Mouse (Mus musculus): ENCODE measurements around the gene Pafah1b2. TPM values are rescaled to one million over a fixed set of nuclear protein-coding genes. Genes with fewer than 3 reads are reported as not detected.

Gene Pafah1b2
- polyA plus RNA-seq, 1 experiment from 2014 or later, result 138 TPM

DNA sequence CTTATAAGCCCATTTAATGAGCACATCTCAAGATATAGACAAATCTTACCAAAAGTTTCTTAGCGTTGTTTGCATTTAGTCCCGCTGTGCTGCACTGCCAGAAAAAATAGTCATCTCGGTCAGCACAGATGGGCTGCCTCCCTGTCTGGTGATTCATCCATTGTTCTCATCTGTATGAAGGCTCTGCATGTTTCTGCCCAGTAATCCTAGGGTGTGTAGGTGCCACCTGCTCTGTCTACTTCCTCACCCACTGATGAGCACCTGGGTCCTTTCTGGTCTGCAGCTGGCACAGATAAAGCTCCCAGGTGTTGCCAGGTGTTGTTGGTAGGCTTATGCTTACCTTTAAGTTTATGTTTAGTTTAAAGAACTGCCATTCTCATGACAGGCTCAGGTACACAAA lies 29.9 kb upstream of the Pafah1b2 start:
- TF ChIP-seq CTCF (IDR thresholded peaks at IDR 0.05), result no peak
- DNase-seq (ENCODE audit: low read depth, low spot score), result no peak
- ATAC-seq, result peak; percentile 60
- ChIA-PET POLR2A (no interaction called here), CTCF (interaction anchor here (1.3 kb wide), 1 partner anchor 9 kb away, joined by 4 read pairs; no protein-coding TSS in a partner anchor)
- in situ Hi-C loops (cut with MboI; ENCODE audit: low pct_unique_long_range_greater_than_20kb), result no loop called here
- no peaks in the 10 kb centered on the region for H3K27me3 ChIP-seq

DNA sequence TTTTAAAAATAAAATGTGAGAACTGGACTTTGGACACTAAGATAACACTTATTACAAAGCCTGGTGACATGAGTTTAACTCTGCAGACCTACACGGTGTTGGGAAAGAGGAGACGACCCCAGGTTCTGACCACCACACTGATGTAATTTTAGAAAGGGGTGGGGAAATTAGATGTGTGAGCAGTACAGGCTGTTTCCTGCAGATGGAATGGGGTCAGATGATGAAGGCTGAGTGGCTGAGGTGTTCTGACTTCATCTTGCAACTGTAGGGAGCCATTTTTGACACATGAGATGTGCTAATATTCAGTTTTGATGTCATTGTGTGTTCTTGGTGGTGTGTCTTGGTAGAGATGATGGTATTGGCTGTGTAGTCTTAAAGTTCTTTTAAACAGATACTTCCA lies 28.7 kb upstream of the Pafah1b2 start:
- in situ Hi-C loops (cut with MboI; ENCODE audit: low pct_unique_long_range_greater_than_20kb), result no loop called here
- no peak for TF ChIP-seq CTCF (IDR thresholded peaks at IDR 0.05)
- CTCF ChIA-PET, result interaction anchor here (1.1 kb wide), 1 partner anchor 79 kb away, joined by 3 read pairs; no protein-coding TSS in a partner anchor
- DNase-seq (ENCODE audit: low read depth, low spot score) (no peak), ATAC-seq (no peak)
- H3K27me3 ChIP-seq, result no peaks in the 10 kb centered on the region
- POLR2A ChIA-PET, result interaction anchor here (0.7 kb wide), 1 partner anchor 25 kb away, joined by 4 read pairs; no protein-coding TSS in a partner anchor

DNA sequence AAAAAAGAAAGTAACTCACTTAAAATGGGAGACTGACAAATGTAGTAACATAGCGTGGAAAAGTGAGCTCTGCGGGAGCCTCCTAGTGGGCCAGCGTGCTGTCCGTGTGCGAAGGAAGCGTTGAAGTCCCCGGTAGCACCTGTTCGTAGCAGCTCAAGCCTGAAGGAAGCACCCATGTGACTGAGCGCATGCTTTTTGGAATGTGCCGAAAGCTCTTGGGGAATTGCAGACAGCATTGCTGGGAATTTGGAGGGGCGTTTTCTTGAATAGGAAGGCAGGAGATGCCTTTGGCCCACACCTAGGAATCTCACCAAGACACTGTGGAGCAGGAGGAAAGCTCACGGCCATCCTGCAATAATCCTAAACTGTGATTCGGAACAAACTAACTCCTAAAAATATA lies 26.3 kb upstream of the Pafah1b2 start:
- no peaks in the 10 kb centered on the region for H3K27me3 ChIP-seq
- in situ Hi-C loops (cut with MboI; ENCODE audit: low pct_unique_long_range_greater_than_20kb), result no loop called here
- DNase-seq (ENCODE audit: low read depth, low spot score) (no peak), ATAC-seq (no peak)
- ChIA-PET CTCF (no interaction called here), POLR2A (interaction anchor here (0.6 to 0.8 kb wide), 2 partner anchors 23 to 46 kb away, joined by 3 to 9 read pairs; no protein-coding TSS in a partner anchor)
- no peak for TF ChIP-seq CTCF (IDR thresholded peaks at IDR 0.05)

DNA sequence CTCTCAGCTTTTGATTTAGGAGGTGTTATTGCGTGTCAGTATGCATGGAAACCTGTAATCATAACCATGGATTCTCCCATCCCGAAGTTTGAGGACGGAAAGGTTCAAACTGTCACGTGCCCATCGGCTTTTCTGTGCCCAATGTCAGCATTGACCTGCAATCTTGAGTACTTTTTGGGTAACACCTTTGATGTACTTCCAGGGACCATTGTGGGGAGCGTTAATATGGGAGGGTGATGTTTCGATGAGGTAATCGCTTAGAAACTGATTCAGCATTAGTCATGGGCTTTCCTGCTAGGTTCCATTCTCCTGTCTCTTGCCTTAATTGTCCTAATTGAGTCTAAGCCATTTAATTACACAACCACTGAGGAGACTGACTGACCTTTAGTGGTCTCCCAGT lies 24.4 kb upstream of the Pafah1b2 start:
- POLR2A ChIA-PET, result no interaction called here
- ATAC-seq (no peak), DNase-seq (ENCODE audit: low read depth, low spot score) (no peak)
- no peaks in the 10 kb centered on the region for H3K27me3 ChIP-seq
- CTCF ChIA-PET, result no interaction called here
- no peak for TF ChIP-seq CTCF (IDR thresholded peaks at IDR 0.05)
- in situ Hi-C loops (cut with MboI; ENCODE audit: low pct_unique_long_range_greater_than_20kb), result no loop called here

DNA sequence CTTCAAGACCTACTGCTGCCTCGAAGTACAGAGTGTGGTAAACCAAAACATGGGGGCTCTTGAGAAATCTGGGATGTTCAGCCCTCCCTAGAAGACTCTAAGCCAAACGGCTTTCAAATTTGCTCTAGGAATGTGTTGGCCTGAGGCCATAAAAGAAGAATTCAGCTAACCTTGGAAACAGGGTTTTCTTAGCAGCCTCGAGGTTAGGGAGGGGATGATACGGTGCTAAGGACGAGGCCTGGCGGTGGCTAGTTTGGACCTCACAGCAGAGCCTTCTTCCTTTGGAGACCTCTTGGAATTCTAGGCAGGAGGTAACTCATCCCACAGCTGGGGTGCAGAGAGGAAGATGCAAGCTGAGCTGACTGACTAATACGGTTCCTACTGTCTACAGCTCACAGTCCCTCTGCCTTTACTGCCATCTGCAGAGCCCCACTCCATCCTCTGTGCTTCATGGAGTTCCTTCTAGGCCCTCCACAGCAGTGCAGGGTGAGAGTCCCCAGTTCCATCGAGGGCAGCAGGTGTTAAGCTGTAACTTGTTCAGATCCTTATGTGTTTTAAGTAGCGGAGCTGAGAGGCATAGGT lies 22.9 kb upstream of the Pafah1b2 start:
- ATAC-seq, result peak; percentile 79
- peak; percentile 37 for DNase-seq (ENCODE audit: low read depth, low spot score)
- no peaks in the 10 kb centered on the region for H3K27me3 ChIP-seq
- ChIA-PET POLR2A (no interaction called here), CTCF (interaction anchor here (0.8 to 1.0 kb wide), 3 partner anchors 16 to 26 kb away, joined by 3 read pairs; no protein-coding TSS in a partner anchor)
- no peak for TF ChIP-seq CTCF (IDR thresholded peaks at IDR 0.05)
- in situ Hi-C loops (cut with MboI; ENCODE audit: low pct_unique_long_range_greater_than_20kb), result no loop called here

DNA sequence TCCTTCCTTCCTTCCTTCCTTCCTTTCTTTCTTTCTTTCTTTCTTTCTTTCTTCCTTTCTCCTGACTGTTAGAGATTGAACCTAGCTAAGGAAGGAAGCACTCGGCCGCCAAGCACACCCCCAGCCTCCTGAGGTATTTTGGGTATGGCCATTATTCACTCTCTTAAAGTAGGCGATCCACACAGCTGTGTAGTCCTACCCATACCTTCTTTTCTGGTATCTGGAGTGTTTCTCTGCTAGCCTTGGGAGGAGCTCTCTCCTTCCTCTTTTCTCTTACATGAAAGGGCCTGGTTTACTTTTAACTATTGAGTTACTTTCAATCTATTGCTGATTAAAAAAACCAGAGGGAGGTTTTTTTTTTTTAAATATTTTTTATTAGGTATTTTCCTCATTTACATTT lies 21.4 kb upstream of the Pafah1b2 start:
- no peaks in the 10 kb centered on the region for H3K27me3 ChIP-seq
- POLR2A ChIA-PET, result interaction anchor here (0.7 kb wide), 1 partner anchor 49 kb away, joined by 4 read pairs; no protein-coding TSS in a partner anchor
- no peak for TF ChIP-seq CTCF (IDR thresholded peaks at IDR 0.05)
- CTCF ChIA-PET, result interaction anchor here (1.4 kb wide), 1 partner anchor 8 kb away, joined by 4 read pairs; no protein-coding TSS in a partner anchor
- DNase-seq (ENCODE audit: low read depth, low spot score) (no peak), ATAC-seq (no peak)
- in situ Hi-C loops (cut with MboI; ENCODE audit: low pct_unique_long_range_greater_than_20kb), result no loop called here

DNA sequence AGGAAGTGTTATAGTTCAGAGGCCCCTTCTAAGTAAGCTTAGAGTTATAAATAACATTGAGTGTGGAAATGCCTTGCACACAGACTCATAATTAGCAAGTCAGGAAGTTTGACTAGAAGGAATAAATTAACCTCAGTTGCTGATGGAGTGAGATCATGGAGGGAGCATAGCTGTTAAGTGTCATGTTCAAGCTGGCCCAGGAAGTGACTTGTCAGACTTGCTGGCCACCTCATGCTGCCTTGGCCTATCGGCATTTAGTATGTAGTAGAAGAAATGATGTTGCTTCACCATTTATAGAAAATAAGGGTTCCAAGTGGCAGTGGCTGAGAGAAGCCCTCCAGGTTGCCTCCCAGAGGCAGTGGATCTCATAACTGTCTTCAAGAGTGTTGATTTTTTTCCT lies 20.6 kb upstream of the Pafah1b2 start:
- ATAC-seq (no peak), DNase-seq (ENCODE audit: low read depth, low spot score) (no peak)
- TF ChIP-seq CTCF (IDR thresholded peaks at IDR 0.05), result no peak
- POLR2A ChIA-PET, result interaction anchor here (0.7 to 0.9 kb wide), 2 partner anchors 19 to 20 kb away, joined by 3 read pairs; partner anchors contain the start of genes Pafah1b2 and Sik3
- no peaks in the 10 kb centered on the region for H3K27me3 ChIP-seq
- CTCF ChIA-PET, result interaction anchor here (1.1 to 1.4 kb wide), 4 partner anchors 9 to 152 kb away, joined by 4 to 6 read pairs (median 4); no protein-coding TSS in a partner anchor
- in situ Hi-C loops (cut with MboI; ENCODE audit: low pct_unique_long_range_greater_than_20kb), result no loop called here

DNA sequence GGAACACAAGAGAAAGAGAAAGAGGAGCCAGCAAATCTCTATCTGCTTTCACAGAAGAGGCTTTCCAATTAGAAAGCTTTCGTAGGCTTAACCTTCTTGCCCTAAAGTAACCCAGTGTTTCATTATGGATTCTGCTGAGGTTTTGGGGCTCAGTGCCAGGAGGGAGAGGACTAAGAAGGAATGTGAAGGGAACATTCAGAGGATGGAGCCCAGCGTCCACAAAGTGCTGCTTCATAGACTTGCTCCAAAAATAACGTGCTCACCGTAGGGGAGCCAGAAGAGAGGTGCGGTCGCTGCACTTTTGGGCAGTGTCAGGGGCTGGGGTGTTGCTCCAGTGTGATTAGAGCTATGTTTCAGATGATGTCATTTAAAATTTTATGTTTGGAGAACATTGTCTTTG lies 19.7 kb upstream of the Pafah1b2 start:
- ATAC-seq (peak; percentile 27), DNase-seq (ENCODE audit: low read depth, low spot score) (no peak)
- TF ChIP-seq CTCF (IDR thresholded peaks at IDR 0.05), result no peak
- no peaks in the 10 kb centered on the region for H3K27me3 ChIP-seq
- in situ Hi-C loops (cut with MboI; ENCODE audit: low pct_unique_long_range_greater_than_20kb), result no loop called here
- POLR2A ChIA-PET, result interaction anchor here (0.9 to 1.1 kb wide), 2 partner anchors 16 to 18 kb away, joined by 3 read pairs; no protein-coding TSS in a partner anchor
- CTCF ChIA-PET, result interaction anchor here (1.1 to 1.4 kb wide), 3 partner anchors 14 to 153 kb away, joined by 4 to 6 read pairs (median 4); no protein-coding TSS in a partner anchor

DNA sequence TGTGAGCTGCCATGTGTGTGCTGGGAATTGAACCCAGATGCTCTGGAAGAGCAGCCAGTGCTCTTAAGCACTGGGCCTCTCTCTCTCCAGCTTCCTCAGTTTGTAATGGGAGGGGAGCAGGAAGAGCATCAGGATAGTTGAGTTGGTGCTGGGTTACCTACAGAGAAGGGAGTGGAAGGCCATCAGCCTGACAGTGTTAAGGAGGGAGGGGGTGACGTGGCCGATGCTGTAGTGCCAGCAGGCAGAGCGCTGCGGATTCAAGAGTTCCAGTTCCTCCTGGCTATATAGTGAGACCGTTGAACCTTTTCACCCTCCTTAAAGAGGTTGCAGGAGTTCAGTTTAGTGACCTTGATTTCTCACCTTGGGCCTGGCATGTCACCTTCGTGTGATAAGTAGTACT lies 18.5 kb upstream of the Pafah1b2 start:
- ChIA-PET CTCF (no interaction called here), POLR2A (no interaction called here)
- no peaks in the 10 kb centered on the region for H3K27me3 ChIP-seq
- no peak for ATAC-seq
- in situ Hi-C loops (cut with MboI; ENCODE audit: low pct_unique_long_range_greater_than_20kb), result no loop called here
- TF ChIP-seq CTCF (IDR thresholded peaks at IDR 0.05), result no peak
- no peak for DNase-seq (ENCODE audit: low read depth, low spot score)

DNA sequence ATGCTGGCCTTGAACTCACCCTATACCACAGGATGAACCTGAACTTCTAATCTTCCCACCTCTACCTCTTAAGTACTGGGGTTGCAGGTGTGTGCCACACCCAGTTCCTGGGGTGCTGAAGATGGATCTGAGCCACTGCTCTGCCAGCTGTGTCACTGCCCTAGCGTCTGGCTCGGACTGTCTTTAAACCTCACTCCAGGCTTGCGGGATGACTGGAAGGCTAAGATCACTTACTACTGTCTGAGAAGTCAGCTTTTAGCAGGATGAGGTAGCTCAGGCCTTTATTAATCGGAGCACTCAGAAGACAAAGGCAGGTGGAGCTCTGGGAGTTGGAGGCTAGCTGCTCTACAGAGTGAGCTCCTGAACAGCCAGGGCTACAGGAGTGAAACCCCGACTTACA lies 17.7 kb upstream of the Pafah1b2 start:
- H3K27me3 ChIP-seq, result no peaks in the 10 kb centered on the region
- ChIA-PET CTCF (interaction anchor here (0.6 kb wide), 1 partner anchor 109 kb away, joined by 3 read pairs; no protein-coding TSS in a partner anchor), POLR2A (no interaction called here)
- TF ChIP-seq CTCF (IDR thresholded peaks at IDR 0.05), result no peak
- DNase-seq (ENCODE audit: low read depth, low spot score) (no peak), ATAC-seq (no peak)
- in situ Hi-C loops (cut with MboI; ENCODE audit: low pct_unique_long_range_greater_than_20kb), result no loop called here

DNA sequence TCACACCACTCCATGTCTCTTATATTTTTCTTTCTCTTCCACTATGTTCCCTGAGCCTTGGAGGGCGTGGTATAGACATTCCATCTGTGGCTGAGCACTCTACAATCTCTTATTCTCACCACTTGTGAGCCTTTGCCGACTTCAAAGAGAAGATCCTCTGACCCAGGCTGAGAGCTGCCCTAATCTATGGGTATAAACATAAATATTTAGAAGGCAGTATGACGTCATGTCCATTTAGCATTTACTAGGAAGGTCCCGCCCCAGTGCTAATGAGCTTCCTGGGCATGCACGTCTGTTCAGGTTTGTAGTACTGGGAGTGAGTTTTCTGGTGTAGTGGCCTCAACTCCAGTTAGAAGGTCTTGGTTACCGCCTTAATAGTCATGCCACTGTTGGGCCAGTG lies 17.0 kb upstream of the Pafah1b2 start:
- TF ChIP-seq CTCF (IDR thresholded peaks at IDR 0.05), result no peak
- no peak for DNase-seq (ENCODE audit: low read depth, low spot score)
- no peaks in the 10 kb centered on the region for H3K27me3 ChIP-seq
- CTCF ChIA-PET, result no interaction called here
- ATAC-seq, result no peak
- in situ Hi-C loops (cut with MboI; ENCODE audit: low pct_unique_long_range_greater_than_20kb), result no loop called here
- POLR2A ChIA-PET, result no interaction called here

Data from Patski (cell line).